Mouse (Mus musculus) erythroblast, embryonic 14.5 days (primary cell): ENCODE measurements around the gene Ocm.

ENCODE experiments used
- GATA1 ChIP-seq: IDR thresholded peaks from 2 replicates; pipeline ENCODE4 v1.6.1; 2012; ENCODE audit warnings: low read length, inconsistent platforms, mixed read lengths
- TAL1 ChIP-seq: IDR thresholded peaks from 3 replicates; pipeline ENCODE4 v1.6.1; 2012; ENCODE audit warnings: low read length, inconsistent platforms, mixed read lengths

DNA sequence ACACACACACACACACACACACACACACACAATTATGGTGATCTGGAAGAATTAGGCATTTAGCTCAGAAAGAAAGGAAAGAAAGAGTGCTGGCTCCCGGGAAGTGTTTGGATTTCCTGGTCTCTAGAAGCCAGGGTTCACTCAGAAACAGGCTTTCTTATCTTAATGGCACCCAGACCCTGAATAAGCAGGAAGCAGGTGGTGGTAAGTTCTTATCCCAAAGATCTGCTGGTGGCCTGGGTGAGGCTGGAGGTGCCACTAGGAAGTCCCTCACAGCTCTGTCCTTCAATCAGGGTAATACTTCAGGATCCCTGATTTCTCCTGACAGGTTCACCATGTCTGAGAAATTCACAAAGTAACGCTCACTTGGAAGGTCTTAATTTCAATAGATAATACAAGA lies 44.1 kb downstream of the Ocm start:
- TF ChIP-seq GATA1 (no peak), TAL1 (no peak)
